Mouse (Mus musculus): ENCODE measurements around the gene Spata45.

Gene Spata45

GRCm38 (mm10) chr1:191041352-191041751, 4.9 kb downstream of the Spata45 start:
- DNase-seq (ENCODE audit: low spot score in 2 of 2): no peak

GRCm38 (mm10) chr1:191042106-191042505, 5.7 kb downstream of the Spata45 start:
- no peak for DNase-seq (ENCODE audit: low spot score in 2 of 2)

GRCm38 (mm10) chr1:191042688-191043087, 6.2 kb downstream of the Spata45 start:
- DNase-seq (ENCODE audit: low spot score in 2 of 2): no peak

- no peak for DNase-seq (ENCODE audit: low spot score in 2 of 2)
Observed at GRCm38 (mm10) chr1:191045264-191045663, 8.8 kb downstream of the Spata45 start.

GRCm38 (mm10) chr1:191046231-191046824, 9.9 kb downstream of the Spata45 start:
- no peak for DNase-seq (ENCODE audit: low spot score in 2 of 2)

GRCm38 (mm10) chr1:191053555-191053954, 17.1 kb downstream of the Spata45 start:
- DNase-seq (ENCODE audit: low spot score in 2 of 2): no peak

GRCm38 (mm10) chr1:191054870-191055532, 18.6 kb downstream of the Spata45 start:
- no peak for DNase-seq (ENCODE audit: low spot score in 2 of 2)

- DNase-seq (ENCODE audit: low spot score in 2 of 2): no peak
Observed at GRCm38 (mm10) chr1:191055533-191055873, 19.1 kb downstream of the Spata45 start.

- DNase-seq (ENCODE audit: low spot score in 2 of 2): no peak
Observed at GRCm38 (mm10) chr1:191057461-191057860, 21.0 kb downstream of the Spata45 start.

GRCm38 (mm10) chr1:191062241-191062780, 25.9 kb downstream of the Spata45 start:
- peak in 1 of 2 experiments; percentile 35 for DNase-seq (ENCODE audit: low spot score in 2 of 2)

GRCm38 (mm10) chr1:191062781-191063485, 26.5 kb downstream of the Spata45 start, which contains the start of the genes Tatdn3 and Nsl1:
TSS of gene Tatdn3 (minus strand) at chr1:191062932.
TSS of gene Nsl1 (plus strand) at chr1:191063012.
- peak; percentile 91 to 95 for DNase-seq (ENCODE audit: low spot score in 2 of 2)

- no peak for DNase-seq (ENCODE audit: low spot score in 2 of 2)
Observed at GRCm38 (mm10) chr1:191063700-191064099, 27.3 kb downstream of the Spata45 start.

GRCm38 (mm10) chr1:191064535-191064934, 28.1 kb downstream of the Spata45 start:
- no peak for DNase-seq (ENCODE audit: low spot score in 2 of 2)

- no peak for DNase-seq (ENCODE audit: low spot score in 2 of 2)
Observed at GRCm38 (mm10) chr1:191065188-191065587, 28.7 kb downstream of the Spata45 start.

- DNase-seq (ENCODE audit: low spot score in 2 of 2): no peak
Observed at GRCm38 (mm10) chr1:191068377-191068776, 31.9 kb downstream of the Spata45 start.

- DNase-seq (ENCODE audit: low spot score in 2 of 2): no peak
Observed at GRCm38 (mm10) chr1:191070259-191070658, 33.8 kb downstream of the Spata45 start.

GRCm38 (mm10) chr1:191071613-191072012, 35.2 kb downstream of the Spata45 start:
- DNase-seq (ENCODE audit: low spot score in 2 of 2): no peak

- no peak for DNase-seq (ENCODE audit: low spot score in 2 of 2)
Observed at GRCm38 (mm10) chr1:191072329-191072913, 36.0 kb downstream of the Spata45 start.

- peak; percentile 71 to 73 for DNase-seq (ENCODE audit: low spot score in 2 of 2)
Observed at GRCm38 (mm10) chr1:191073001-191073400, 36.6 kb downstream of the Spata45 start.

- no peak for DNase-seq (ENCODE audit: low spot score in 2 of 2)
Observed at GRCm38 (mm10) chr1:191073486-191073885, 37.0 kb downstream of the Spata45 start.

- DNase-seq (ENCODE audit: low spot score in 2 of 2): peak; percentile 65 to 70
Observed at GRCm38 (mm10) chr1:191075199-191075883, 38.9 kb downstream of the Spata45 start.

- DNase-seq (ENCODE audit: low spot score in 2 of 2): no peak
Observed at GRCm38 (mm10) chr1:191083230-191083629, 46.8 kb downstream of the Spata45 start.

Data from right cerebral cortex, postnatal 10 days (tissue).